Mouse (Mus musculus): ENCODE measurements at regions not wholly inside any gene's neighbourhood (a gene's known extent, or its start where the extent isn't known, plus 50 kb on each side); places are given as distances from the start of the nearest gene placed in this dataset.
A peak's percentile ranks its signal among the peaks of the same experiment; 100 is the strongest.

DNA sequence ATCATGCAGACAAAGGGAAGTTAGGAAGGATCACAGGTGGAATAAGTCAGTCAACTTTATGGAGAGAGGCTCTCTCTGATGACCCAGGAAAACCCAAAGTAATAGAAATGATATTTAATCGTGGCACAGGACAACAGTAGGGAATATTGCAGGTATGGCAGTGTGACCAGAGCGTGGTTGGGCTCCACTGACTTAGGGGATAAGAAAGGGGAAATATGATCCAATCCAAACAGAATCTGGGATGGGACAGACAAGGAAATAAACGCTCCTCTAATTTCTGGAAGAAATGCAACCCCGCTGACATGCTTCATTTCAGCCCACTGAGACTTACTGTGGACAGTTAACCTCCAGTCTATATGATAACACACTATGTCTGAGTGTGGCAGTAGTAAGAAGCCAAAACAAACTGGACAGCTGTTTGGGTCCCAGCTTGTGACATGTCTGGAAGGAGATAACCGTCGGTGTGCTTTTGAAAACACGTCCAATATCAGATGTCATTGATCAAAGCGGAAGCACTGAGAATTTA lies 400.0 kb downstream of the Rps24 start:
- DNase-seq: no peak

DNA sequence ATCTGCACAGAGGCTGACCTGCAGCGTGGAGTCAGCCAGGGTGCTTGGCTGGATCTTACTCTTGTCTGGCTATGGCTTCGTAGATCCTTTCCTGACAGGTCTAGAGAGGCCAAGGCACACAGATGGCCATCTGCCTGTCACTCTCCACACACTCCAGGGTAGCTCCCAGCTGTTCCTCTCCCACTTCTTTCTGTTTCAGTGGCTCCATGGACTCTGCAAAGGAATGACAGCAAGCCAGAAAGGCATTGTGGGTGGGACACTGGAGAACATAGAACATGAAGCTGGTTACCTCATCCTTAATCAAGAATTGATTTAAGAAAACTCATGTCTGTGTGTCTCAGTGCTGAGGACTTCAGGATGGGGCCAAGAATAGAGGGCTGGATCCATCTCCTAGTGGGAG lies 403.9 kb downstream of the Rps24 start:
- no peak for DNase-seq

DNA sequence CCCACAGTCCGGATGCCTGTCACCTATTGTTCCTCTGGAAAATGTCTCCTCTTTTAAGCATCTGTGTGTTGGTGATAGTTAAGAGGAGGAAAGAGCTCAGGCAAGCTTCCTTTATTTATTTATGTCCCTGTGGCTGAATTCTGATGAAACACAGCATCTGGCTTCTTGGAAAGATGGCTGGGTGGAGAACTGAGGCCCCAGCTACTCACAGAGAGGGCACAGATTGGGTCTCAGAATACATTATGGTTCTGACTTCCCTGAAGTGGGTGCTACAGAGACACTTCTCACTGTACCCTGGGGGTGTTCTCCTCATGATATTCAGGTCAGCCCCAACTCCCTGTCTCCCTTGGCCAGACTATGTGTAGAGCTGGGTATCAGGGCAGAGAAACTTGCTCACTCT lies 408.3 kb downstream of the Rps24 start:
- no peak for DNase-seq

GRCm38 (mm10) chr14:24896681-24897080 lies 409.8 kb downstream of the Rps24 start:
- DNase-seq: no peak

DNA sequence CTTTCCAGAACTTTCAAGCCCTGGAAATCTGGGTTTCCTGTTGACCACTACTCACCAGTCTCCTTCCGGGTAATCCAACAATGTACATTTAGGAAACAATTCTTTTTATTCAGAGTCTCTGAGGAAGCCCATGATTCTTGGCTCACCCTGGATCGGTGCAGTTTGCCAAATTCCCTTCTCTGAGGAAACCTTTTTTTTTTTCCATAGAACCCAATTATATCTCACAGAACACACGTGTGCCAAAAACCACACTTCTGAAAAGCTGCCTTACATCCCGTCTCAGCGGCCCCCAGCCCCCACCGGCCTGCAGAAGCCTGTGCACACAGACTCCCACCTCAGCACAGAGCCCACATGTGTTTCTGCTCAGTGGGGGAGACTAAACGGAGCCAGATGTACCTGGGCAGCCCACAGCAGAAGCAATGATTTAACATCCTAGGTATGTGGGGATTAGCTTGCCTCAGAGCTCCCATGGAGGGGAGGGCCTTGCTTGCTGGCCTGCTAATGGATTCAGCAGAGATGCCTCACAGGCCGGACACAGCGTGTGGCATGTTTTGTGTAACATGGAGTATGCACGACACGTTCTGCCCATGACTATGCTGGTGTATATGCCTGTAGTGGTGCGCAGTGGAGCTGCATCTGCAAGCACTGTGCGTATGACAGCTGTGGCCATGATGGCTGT lies 413.7 kb downstream of the Rps24 start:
- no peak for DNase-seq

- DNase-seq: no peak
Observed at GRCm38 (mm10) chr14:24901726-24902125, 414.8 kb downstream of the Rps24 start.

GRCm38 (mm10) chr14:24902870-24903269 lies 415.9 kb downstream of the Rps24 start:
- DNase-seq: no peak

- no peak for DNase-seq
Observed at GRCm38 (mm10) chr14:24904712-24905111, 417.8 kb downstream of the Rps24 start.

- no peak for DNase-seq
Observed at GRCm38 (mm10) chr14:24906916-24907315, 420.0 kb downstream of the Rps24 start.

- DNase-seq: no peak
Observed at GRCm38 (mm10) chr14:24908377-24908776, 421.5 kb downstream of the Rps24 start.

DNA sequence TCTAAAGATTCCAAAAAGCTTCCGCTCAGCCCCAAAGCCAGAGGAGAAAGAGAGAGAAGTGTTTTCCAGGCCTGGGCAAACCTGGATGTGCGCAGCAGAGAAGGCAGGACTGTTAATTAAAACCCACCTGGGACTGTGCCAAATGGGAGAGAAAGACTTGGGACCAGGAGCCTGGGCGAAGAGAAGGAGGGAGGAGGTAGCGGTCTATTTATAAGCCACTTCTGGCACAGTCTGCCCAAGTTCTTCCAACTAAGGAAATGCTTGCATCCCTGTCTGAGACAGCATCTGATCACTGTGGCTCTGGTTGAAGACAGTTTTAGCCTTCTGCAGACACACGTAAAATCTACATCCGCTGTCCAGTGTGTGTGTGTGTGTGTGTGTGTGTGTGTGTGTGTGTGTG lies 424.7 kb downstream of the Rps24 start:
- no peak for DNase-seq

DNA sequence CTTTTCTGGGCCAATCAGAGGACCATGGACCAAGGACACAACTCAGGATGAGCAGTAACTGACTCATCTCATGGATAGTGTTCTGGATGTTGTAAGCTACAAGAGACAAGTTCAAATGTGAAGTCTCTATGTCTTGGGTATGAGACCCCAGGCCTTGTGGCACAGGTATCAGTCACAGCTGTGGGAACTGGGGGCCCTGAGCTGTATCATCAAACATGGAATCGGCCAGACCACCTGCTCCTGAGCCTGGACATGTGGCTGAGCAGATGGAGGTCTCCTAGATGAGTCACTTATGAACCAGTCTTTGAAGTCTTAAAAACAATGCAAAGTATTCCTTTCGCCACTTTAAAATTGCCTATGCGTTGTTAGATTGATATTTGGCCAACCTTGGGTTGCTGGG lies 432.1 kb downstream of the Rps24 start:
- DNase-seq: no peak

GRCm38 (mm10) chr14:24922006-24922405 lies 435.1 kb downstream of the Rps24 start:
- DNase-seq: no peak

DNA sequence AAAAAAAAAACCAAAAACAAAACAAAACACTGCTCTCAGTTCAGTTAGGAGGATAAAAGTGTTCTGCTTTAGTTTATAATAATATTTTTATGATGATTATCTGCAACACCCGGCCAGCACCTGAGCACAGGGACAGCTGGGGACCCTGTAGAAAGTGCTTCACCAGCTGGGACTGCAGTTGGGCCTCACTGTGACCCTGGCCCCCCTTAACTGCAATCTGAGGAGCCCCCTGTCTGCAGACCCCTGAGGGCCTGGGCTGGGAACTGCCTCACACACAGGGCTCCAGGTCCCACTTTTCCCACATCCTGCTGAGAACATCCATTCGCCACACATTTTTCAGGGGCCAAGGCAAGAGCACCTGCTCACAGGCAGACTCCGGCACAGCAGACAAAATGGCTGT lies 437.6 kb downstream of the Rps24 start:
- DNase-seq: no peak

- no peak for DNase-seq
Observed at GRCm38 (mm10) chr14:24926086-24927048, 439.4 kb downstream of the Rps24 start.

GRCm38 (mm10) chr14:24928726-24929125 lies 441.8 kb downstream of the Rps24 start:
- DNase-seq: no peak

DNA sequence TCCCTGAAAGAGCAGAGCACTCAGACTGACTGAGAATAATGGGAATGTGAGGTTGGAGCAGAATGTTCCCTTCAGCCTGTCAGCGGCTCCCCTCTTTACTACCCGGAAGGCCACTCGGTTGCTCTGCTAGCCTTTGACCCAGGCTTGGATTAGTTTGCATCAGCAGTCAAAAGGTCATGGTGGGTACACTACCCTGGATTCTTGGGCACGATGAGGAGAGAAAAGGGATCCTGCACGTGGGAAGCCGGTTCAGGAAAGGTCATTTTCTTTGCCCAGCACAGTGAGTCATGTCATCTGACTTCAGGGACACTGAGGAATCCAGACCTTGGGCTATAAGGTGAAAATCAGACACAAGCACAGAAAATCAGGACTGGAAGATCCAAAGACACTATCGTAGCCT lies 443.3 kb downstream of the Rps24 start:
- no peak for DNase-seq

DNA sequence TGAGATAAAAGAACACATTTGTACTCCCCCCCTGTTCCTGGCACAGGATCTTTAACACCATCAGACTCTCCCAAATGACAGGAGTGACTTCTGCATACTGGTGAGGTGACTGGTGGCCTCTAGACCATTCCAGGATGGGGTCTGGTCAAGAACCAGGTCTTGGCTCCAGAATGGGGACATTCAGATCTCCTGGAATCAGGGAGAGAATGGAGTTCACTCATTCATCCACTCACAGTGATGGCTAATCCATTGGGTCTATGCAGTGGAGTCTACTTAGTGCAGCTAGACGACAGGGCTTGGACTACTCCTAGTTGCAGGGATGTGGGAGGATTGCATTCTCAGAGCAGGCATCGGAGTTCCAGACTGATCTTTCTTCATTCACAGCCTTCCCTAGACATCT lies 451.0 kb downstream of the Rps24 start:
- DNase-seq: no peak

- no peak for DNase-seq
Observed at GRCm38 (mm10) chr14:24939068-24939467, 452.1 kb downstream of the Rps24 start.

DNA sequence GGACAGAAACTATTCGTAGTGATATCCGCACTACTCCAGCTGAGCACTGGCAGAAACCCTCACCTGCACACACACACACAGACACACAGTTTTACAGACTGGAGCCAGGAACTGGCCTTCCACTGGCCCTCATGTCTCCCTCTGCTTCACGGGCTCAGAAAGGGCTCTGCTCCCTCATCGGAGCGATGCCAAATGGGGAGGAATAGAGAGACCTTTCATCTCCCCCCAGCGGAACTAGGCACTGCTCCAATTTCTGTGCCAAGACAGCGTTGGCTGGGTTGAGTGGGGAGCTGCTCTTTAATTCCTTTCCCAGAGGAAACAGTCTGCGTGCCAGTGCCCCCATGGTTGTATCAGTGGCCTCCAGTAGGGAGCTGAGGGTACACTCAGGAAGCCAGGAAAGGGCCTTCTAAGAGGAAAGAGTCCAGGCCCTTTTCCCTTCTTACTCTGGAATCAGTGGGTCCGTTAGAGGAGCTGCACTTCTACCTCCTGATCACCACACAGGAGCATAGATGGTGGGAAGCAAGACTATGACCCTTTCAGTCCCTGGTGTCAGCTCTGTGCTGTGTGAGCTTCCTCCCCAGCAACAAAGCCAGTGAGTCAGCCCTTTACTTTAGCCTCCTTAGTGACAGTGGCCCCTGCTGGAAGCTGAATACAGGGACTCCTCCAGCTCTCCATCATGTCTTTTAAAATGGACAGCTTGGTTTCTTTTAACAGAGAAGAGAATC lies 452.7 kb downstream of the Rps24 start:
- DNase-seq: peak; percentile 66

DNA sequence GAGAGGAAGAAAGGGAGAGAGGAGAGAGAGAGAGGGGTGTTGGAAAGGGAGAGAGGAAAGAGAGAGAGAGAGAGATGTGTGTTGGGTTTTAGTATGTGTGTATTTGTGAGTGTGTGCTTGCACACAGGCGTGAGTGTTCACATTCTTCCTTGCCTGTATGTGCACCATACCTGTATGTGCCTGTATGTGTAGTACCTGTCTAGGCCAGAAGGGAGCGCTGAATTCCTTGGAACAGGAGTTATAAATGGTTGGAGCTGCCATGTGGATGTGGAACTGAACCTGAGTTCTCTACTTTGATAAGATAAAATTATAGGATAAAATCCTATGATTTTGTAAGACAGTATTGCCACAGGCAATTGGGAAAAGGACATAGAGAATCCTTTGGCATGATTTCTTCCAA lies 458.8 kb downstream of the Rps24 start:
- DNase-seq: no peak

GRCm38 (mm10) chr14:24947084-24947483 lies 460.2 kb downstream of the Rps24 start:
- DNase-seq: no peak

All from adrenal gland, postnatal 25 days (tissue).